Mouse (Mus musculus) embryonic facial prominence, embryonic 10.5 days (tissue): ENCODE data around the gene Prkaa1. TPM values are rescaled to one million over a fixed set of nuclear protein-coding genes. Genes with fewer than 3 reads are reported as not detected.
"Not testable (repeated sequence)": the region's sequence is repeated elsewhere in the genome, so short reads cannot be mapped to it uniquely, and the experiment has no call there.

Experiments
- DNase-seq: peaks from one replicate; pipeline ENCODE4 v3.0.0-alpha.2; 2017; ENCODE audit warnings: low spot score
- H3K27ac ChIP-seq: fragments of 300-500 bp; sonication (generic); replicated peaks from 2 replicates; pipeline ENCODE4 v1.5.1; 2016; ENCODE audit warnings: mild to moderate bottlenecking
- H3K27me3 ChIP-seq: fragments of 300-500 bp; sonication (generic); replicated peaks from 2 replicates; pipeline ENCODE4 v1.6.1; 2016; ENCODE audit warnings: low read depth, mild to moderate bottlenecking; ENCODE audit not compliant: poor library complexity, severe bottlenecking
- H3K36me3 ChIP-seq: fragments of 300-500 bp; sonication (generic); replicated peaks from 2 replicates; pipeline ENCODE4 v1.6.1; 2016; ENCODE audit warnings: mild to moderate bottlenecking, moderate library complexity
- H3K4me1 ChIP-seq: fragments of 300-500 bp; sonication (generic); 2 replicates; pipeline ENCODE4 v1.6.1; 2016
- H3K4me3 ChIP-seq: fragments of 300-500 bp; sonication (generic); 2 replicates; pipeline ENCODE4 v1.5.1; 2016; ENCODE audit warnings: mild to moderate bottlenecking, moderate library complexity
- H3K9me3 ChIP-seq: fragments of 300-500 bp; sonication (generic); 2 replicates; pipeline ENCODE4 v1.6.1; 2016; ENCODE audit warnings: mild to moderate bottlenecking
- WGBS: fragments of 180-500 bp; shearing (Covaris S2); methylation state at CpG from one replicate; pipeline ENCODE4 v1.1.7; 2016; 5-methylcytosine and 5-hydroxymethylcytosine counted together
- polyA plus RNA-seq: library from polyadenylated mRNA; unstranded; fragments of >200 nt; fragmentation: Nextera tagmentation; extraction: Ambion mirVana; gene quantifications from 2 replicates; pipeline ENCODE4 v1.2.1, GENCODE M21; 2016

Gene Prkaa1
- polyA plus RNA-seq, 1 experiment from 2014 or later, result 16.0 TPM

DNA sequence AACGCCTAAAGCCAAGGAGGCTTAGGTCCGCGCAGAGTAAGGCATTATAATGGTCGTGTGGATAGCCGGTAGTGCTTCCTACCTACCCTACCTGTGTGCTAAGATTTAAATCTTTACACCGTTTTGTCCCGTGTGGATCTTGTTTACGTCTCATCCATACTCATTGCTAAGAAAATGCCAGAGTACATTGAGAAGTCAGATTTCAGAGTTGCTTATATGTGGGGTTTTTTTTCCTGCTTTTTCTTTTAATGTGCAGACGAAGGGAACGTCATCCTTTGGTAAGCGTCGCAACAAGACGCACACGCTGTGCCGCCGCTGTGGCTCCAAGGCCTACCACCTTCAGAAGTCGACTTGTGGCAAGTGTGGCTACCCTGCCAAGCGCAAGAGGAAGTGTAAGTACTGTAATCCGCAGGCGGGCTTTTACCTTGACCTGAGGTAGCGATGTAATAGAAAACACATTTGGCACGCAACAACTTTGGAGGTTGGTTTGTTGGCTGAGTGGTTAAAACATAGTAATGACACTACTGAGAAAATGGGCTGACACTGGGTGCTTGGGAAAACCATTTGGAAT, 26.5 kb upstream of the Prkaa1 start:
- WGBS, result 3% methylated on average over 22 of the region's 22 CpGs
- DNase-seq, result no peak
- Histone ChIP-seq H3K36me3 (peaks cover 50% of the 10 kb centered on the region), H3K27me3 (no peaks in the 10 kb centered on the region), H3K9me3 (no peaks in the 10 kb centered on the region), H3K4me1 (peaks cover 20% of the 10 kb centered on the region), H3K27ac (peak overlapping the region; percentile 93), H3K4me3 (peak overlapping the region; percentile 87)

DNA sequence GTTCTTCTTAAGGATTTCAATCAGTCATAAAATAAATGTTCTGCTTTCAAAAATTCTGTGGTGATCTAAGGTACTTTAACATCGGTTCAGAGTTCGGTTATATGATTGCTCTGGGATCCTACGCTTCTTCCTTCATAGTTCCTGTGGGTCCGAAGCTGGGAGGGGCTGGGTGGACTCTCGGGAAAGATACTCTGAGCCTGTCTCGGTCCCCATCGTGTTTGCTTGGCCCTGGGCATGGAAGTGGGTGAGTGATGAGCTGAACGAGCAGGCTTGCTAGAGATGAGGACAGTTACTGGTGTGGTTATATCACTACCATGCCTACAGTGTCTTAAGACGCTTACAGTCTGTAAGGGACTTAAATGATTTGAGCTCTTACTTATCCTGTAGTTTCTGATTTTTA, 25.0 kb upstream of the Prkaa1 start:
- no peak for DNase-seq
- H3K9me3 ChIP-seq, result no peaks in the 10 kb centered on the region
- peaks cover 20% of the 10 kb centered on the region for H3K4me1 ChIP-seq
- peaks cover 65% of the 10 kb centered on the region for H3K36me3 ChIP-seq
- 89% methylated on average over 9 of the region's 9 CpGs for WGBS
- H3K27ac ChIP-seq, result no peak overlapping the region
- 0 out of 2 replicates have a peak overlapping the region, but pooled peaks have one; percentile 14 for H3K4me3 ChIP-seq
- no peaks in the 10 kb centered on the region for H3K27me3 ChIP-seq

DNA sequence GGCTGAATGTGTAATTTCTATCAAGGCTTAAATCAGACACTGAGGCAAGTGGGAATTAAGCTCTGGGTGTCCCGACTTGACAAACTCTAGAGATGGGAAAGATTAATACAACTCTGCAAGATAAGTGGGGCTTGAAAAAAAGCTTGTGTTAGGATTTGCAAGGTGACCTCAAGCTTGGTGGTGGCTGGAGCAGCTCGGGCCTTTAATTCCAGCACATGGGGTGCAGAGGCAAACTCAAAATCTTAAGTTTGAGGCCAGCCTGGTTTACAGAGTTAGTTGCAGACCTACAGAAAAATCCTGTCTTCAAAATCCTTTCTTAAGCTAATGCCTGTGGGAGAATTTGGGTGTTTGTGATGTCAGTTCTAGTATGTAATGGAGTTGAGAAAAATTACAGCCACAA, 24.5 kb upstream of the Prkaa1 start:
- Histone ChIP-seq H3K4me1 (peaks cover 20% of the 10 kb centered on the region), H3K36me3 (peaks cover 67% of the 10 kb centered on the region), H3K4me3 (no peak overlapping the region), H3K27ac (no peak overlapping the region), H3K9me3 (no peaks in the 10 kb centered on the region), H3K27me3 (no peaks in the 10 kb centered on the region)
- over 99% methylated on average over 2 of the region's 2 CpGs for WGBS
- no peak for DNase-seq

DNA sequence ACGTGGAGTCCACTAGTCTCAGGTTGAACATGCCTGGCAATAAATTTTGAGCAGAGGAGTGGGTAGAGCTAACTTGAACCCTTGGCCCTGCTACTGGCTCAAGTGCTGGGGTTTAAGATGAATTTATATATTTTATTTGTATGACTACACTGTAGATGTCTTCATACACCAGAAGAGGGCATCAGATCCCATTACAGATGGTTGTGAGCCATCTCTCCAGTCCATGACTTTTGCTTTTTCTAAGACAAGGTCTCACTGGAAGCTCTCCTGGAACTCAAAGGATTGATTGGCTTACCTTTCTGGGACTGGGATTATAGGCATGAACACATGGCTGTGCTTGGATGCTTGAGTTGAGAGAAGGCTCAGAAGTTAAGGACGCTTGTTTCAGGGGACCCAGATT, 24.0 kb upstream of the Prkaa1 start:
- Histone ChIP-seq H3K36me3 (peaks cover 72% of the 10 kb centered on the region), H3K27ac (no peak overlapping the region), H3K27me3 (no peaks in the 10 kb centered on the region), H3K4me3 (no peak overlapping the region), H3K4me1 (peaks cover 20% of the 10 kb centered on the region), H3K9me3 (no peaks in the 10 kb centered on the region)
- 92% methylated on average over 2 of the region's 2 CpGs for WGBS
- DNase-seq, result no peak

GRCm38 (mm10) chr15:5121535-5122313, 21.9 kb upstream of the Prkaa1 start:
- Histone ChIP-seq H3K4me1 (peaks cover 14% of the 10 kb centered on the region), H3K27ac (no peak overlapping the region), H3K27me3 (no peaks in the 10 kb centered on the region), H3K9me3 (no peaks in the 10 kb centered on the region), H3K4me3 (no peak overlapping the region), H3K36me3 (peaks cover 79% of the 10 kb centered on the region)
- DNase-seq, result no peak
- WGBS, result 89% methylated on average over 12 of the region's 12 CpGs

- Histone ChIP-seq H3K27me3 (no peaks in the 10 kb centered on the region), H3K9me3 (no peaks in the 10 kb centered on the region), H3K4me3 (no peak overlapping the region), H3K36me3 (peaks cover 36% of the 10 kb centered on the region), H3K27ac (no peak overlapping the region), H3K4me1 (no peaks in the 10 kb centered on the region)
- DNase-seq, result no peak
- WGBS, result 81% methylated on average over 4 of the region's 4 CpGs
Measured at GRCm38 (mm10) chr15:5126456-5126855, 17.2 kb upstream of the Prkaa1 start.

DNA sequence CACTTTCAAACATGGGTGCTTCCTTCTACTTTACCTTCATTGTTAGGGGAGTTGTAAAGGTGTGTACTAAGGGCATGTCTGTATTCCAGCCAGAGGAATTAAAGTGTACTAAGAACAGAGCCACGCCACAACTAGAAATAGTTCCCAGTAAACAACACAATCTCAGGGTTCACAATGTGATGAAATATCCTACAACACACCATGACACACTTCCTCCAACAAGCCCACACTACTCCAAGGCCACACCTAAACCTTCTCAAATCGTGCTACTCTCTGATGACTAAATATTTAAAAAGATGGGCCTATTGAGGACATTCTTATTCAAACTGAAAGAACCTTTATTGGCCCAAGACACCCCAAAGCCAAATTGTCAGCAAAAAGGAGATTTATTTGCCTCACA, 16.2 kb upstream of the Prkaa1 start:
- Histone ChIP-seq H3K4me1 (no peaks in the 10 kb centered on the region), H3K27ac (no peak overlapping the region), H3K36me3 (peaks cover 26% of the 10 kb centered on the region), H3K4me3 (no peak overlapping the region), H3K9me3 (no peaks in the 10 kb centered on the region), H3K27me3 (no peaks in the 10 kb centered on the region)
- 86% methylated on average over 2 of the region's 2 CpGs for WGBS
- DNase-seq, result no peak

- peaks cover 17% of the 10 kb centered on the region for H3K36me3 ChIP-seq
- WGBS, result 71% methylated on average over 5 of the region's 5 CpGs
Measured at GRCm38 (mm10) chr15:5128176-5128940, 15.3 kb upstream of the Prkaa1 start.

GRCm38 (mm10) chr15:5129111-5129805, 14.4 kb upstream of the Prkaa1 start:
- H3K36me3 ChIP-seq, result peaks cover 12% of the 10 kb centered on the region
- WGBS, result 92% methylated on average over 12 of the region's 12 CpGs

More at GRCm38 (mm10) chr15:5128176-5128940, 15.3 kb upstream of the Prkaa1 start:
- Histone ChIP-seq H3K27ac (no peak overlapping the region), H3K4me1 (no peaks in the 10 kb centered on the region), H3K27me3 (no peaks in the 10 kb centered on the region), H3K9me3 (no peaks in the 10 kb centered on the region), H3K4me3 (no peak overlapping the region)
- DNase-seq, result no peak

DNA sequence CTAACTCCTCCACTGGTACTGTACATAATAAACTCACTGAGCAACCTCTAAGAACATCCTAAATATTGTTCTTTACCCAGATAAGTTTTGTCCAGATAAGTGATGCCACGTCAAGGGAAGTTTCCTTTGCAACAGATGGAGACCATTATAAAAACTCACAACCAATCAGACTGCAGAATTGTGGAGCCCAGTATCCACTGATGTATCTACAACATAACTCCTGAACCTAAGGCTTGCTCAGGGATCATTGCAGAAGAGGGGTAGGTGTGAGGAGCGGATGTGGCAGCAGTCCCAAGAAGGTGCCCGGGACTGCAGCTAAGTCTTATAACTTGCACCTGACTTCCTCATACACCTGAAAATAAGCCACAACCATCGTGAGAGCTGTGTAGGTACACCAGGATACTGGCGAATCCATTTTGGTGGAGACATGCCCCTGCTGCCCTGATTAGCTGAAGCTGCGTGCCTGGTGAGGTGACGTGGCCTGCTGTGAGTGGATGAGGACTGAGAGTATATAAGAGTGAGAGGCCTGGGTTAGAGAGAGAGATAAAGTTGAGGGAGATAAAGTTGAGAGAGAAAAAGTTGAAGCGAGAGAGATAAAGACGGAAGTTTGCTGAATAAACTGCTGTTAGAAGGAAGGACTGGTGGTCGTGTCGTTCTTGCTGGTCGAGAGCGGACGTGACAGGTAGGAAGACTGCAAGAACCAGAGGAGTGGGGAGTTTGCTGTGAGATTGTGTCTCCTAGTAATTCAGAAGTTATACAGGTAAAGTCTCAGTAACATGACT, 12.6 kb upstream of the Prkaa1 start:
- 90% methylated on average over 14 of the region's 14 CpGs for WGBS

More at GRCm38 (mm10) chr15:5129111-5129805, 14.4 kb upstream of the Prkaa1 start:
- Histone ChIP-seq H3K27me3 (no peaks in the 10 kb centered on the region), H3K4me1 (no peaks in the 10 kb centered on the region), H3K27ac (no peak overlapping the region), H3K4me3 (no peak overlapping the region), H3K9me3 (no peaks in the 10 kb centered on the region)
- no peak for DNase-seq

GRCm38 (mm10) chr15:5133301-5133700, 10.4 kb upstream of the Prkaa1 start:
- Histone ChIP-seq H3K4me3 (no peak overlapping the region), H3K36me3 (no peaks in the 10 kb centered on the region), H3K27ac (no peak overlapping the region), H3K27me3 (no peaks in the 10 kb centered on the region), H3K9me3 (no peaks in the 10 kb centered on the region), H3K4me1 (0 out of 2 replicates have a peak, but pooled peaks cover 2% of the 10 kb centered on the region)
- WGBS, result 61% methylated on average over 3 of the region's 3 CpGs
- no peak for DNase-seq

More for the DNA sequence above, 12.6 kb upstream of the Prkaa1 start:
- H3K9me3 ChIP-seq, H3K27ac ChIP-seq, H3K36me3 ChIP-seq, DNase-seq, H3K4me1 ChIP-seq, H3K4me3 ChIP-seq, H3K27me3 ChIP-seq: not testable (repeated sequence)
